Mouse (Mus musculus): Measurements from ENCODE around the gene Hsph1.

Gene Hsph1

DNA sequence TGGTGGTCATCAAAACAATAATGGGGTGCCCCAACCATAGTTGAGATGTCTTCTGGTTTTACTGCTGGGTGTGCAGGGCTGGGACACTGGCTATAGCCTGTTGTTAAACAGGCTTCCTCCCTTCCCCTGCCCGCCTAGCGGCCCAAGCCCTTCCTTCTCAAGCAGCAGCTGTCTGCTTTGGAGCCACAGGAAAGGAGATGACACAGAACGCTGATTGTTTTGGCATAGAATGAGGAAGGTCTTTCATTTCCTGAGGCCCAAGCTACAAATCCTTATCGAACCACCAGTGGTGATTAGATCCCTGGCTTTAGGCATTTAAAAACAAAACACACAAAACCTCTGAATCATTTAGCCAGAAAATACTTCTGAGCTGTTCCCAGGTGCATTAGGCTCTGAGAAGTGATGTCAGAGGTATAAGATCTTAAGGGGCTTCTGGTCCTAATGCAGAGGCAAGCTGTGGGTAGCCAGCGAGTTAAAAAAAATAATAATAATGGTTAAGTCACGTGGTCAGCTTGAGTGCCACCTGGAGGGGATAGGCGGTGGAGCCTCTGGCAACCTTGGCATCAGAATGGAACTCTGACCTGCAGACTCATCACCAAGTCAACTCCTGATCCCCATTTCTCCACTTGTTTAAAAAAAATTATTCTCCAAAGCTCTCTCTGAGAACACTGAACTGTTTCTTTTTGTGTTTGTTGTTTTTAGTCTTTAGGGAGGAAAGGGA lies 47.2 kb downstream of the Hsph1 start:
- DNase-seq (ENCODE audit: low spot score in 2 of 2), result no peak

DNA sequence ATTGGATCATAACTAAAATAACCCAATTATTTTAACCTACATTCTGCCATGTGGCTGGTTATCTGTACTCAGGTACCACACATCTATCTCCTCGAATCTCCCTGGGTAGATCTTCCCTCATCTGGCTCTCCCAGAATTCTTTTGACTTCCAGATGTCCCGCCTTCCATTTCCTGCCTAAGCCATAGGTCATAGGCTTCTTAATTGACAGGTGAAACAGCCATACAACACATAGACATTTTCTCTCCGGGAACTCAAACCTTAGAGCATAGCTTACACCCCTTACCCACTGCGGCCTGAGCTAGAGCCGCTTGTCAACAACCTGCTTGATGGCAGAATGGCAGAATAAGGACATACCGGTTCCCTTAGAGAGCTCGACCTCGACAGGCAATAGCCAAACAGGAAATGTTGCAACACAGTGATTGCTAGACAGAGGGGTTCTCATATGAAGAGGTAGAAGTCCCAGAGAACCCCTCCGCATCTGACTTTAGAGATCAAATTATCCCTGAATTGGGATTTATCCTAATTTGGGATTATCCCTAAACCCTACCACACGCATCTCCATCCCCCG lies 48.8 kb downstream of the Hsph1 start:
- no peak for DNase-seq (ENCODE audit: low spot score in 2 of 2)

DNA sequence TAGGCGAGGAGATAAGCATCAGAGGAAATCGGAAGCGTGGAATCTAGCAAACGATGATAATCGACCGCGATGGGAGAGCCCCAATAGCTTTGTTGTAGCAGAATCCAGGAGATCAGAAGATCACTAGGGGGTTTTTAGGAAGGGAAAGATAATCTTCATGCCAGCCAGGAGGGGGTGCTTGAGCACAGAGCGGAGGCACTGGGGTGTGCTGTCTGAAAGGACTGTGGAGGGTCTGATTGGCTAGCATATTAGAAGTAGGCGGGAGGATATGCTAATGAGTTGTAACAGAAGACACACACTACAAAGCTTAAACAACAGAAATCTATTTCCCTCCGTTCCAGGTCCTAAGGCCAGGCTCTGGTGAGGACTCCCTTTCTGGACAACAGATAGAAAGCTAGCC lies 50.3 kb downstream of the Hsph1 start:
- no peak for DNase-seq (ENCODE audit: low spot score in 2 of 2)

DNA sequence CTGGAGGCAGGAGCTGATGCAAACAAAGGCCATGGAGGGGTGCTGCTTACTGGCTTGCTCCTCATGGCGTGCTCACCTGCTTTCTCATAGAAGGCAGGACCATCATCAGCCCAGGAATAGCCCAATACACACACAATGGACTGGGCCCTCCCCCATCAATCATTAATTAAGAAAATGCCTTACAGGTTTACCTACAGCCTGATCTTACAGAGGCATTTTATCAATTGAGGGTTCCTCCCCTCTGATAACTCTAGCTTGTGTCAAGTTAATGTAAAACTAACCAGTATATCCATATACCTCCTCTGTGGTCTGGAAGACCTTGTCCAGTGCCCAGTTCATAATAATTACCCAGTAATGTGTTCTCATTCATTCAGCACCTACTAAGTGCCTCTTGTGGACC lies 50.9 kb downstream of the Hsph1 start:
- DNase-seq (ENCODE audit: low spot score in 2 of 2), result no peak

DNA sequence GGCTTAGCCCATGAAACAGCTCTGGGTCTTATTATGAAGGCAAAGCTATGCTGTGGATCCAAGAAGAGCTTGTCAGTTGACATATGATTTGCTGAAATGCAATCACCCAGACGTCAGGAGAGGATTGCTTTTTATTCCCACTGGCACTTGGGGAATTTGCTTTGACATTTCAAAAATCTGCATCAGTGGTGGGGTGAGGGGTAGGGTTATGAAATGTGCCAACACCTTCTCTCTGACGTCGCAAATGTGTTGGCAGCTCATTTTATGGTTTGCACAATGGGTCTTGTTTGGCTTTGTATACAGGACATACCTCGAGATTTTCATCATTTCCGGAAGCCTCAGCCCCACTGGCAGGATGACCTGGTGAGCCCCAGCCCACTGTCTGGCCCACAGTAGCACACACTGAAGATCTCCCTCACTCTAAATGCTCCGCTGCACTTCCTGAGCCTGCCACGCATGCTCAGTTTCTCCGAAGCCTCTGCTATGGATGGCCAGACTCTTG lies 52.0 kb downstream of the Hsph1 start:
- DNase-seq (ENCODE audit: low spot score in 2 of 2), result no peak

DNA sequence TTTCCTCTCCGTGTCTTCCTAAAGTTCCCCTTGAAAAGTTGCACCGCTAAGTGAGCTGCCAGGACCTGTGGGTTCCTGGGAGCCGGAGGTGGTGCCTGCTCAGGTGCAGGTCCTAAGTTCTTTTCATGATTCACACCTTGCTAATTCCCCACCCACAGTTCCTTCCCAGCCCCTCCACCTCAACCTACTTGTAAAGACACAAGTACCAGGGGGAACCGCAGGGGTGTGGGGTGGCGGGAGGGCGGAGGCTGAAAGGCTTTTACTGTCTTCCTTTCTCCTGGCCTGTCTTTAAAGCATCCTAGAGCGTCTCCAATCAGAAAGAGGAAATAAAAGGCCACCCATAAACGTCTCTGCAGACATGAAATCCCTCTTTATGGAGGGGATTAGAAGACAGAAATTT lies 52.7 kb downstream of the Hsph1 start:
- DNase-seq (ENCODE audit: low spot score in 2 of 2), result no peak

DNA sequence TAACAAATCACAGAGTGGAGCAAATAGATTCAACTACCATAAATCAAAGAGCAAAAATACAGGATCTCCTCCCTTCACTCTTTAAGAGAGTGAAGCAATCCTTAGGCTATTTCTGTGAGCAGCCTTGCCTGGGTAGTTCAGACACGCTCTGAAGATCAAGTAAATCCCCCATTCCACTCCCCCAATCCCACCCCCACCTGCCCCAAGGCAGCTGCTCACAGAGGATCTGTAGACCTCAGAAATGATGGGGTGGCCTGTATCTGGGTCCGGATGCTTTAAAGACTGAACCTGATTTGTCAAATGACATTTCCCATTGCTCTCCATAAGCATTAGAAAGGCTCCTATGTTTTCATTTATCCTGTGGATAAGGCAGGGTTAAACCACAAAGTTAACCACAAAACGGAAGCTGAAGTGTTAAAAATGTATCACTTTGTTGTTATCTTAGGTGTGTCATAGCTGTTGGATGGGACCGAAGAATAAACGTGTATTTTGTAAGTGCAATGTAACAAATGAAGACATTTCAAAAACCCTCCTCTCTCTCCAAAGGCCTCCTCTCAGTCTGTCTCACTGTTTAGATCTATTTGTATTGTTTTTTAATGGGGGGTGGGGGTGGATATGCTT lies 53.4 kb downstream of the Hsph1 start:
- no peak for DNase-seq (ENCODE audit: low spot score in 2 of 2)

DNA sequence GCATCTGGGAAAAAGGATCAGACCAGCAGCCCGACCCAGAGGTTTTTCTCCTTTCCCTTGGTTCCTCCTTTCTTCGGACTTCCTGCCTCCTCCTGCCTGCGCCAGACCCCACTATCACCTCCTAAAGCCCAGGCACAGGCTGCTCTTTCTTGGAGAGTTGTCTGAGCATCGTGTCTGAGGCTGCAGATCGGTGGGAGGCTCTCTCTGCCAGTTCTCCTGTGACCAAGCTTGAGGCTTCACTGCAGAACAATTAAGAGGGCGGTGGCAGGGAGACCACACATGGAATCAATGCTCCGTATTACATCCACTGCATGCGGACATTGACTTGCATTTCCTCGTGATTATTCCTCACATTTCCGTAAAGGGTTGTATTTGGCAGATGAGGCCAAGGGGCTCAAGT lies 58.7 kb downstream of the Hsph1 start:
- no peak for DNase-seq (ENCODE audit: low spot score in 2 of 2)

DNA sequence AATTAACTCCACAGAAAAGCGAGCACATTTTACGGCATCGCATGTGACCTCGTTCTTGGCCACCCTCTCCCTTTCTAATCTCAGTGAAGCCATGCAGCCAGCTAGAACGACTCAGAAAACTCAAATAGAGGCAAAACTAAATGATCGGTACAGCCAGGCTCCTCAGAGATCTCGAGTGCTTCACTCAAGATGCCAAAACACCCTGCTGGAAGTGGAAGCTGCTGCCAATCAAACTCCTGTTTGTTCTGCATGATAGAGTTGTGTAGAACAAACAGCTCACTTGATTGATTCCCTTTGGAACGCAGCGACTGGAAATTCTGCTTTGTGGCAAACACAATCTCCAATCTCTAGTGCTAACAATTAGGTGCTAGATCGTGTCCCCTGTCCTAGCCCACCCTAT lies 59.2 kb downstream of the Hsph1 start:
- DNase-seq (ENCODE audit: low spot score in 2 of 2), result peak in 1 of 2 experiments; percentile 14

DNA sequence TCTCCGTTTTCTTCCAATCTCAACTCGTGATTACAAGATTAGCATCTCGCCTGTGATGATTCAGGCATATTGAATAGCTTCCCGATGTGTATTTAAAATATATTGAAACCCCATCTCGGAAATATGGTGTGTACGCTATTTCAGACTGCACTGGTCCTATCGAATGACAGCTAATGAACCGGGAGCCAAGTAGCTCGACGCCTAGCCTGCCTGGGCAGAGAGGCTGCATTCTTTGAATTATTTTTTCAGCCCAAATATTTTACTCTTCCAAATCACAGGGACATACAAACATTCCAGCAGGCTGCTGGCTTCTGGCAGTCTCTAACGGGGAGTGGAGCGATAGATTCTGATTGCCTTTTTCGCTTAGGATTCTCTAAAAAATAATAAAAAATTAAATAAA lies 67.2 kb downstream of the Hsph1 start:
- DNase-seq (ENCODE audit: low spot score in 2 of 2), result no peak

DNA sequence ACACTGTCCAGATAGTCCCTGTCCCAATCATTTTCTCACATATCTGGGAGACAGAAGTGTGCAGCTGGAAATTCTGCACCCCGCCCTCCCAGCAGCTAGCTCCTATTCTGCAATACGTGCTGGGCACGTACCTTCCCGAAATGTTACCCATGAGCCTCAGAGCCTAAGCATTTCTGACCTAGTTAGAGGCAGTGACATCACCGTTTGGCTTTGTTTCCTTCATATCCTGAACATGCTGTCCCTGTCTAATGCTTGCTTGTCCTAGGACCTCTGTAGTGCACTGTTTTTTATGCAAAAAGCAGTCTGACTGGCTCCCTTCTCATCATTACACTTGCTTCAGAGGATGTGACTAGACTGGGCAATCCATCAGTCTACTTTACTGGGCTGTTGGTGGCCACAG lies 69.2 kb downstream of the Hsph1 start:
- no peak for DNase-seq (ENCODE audit: low spot score in 2 of 2)

DNA sequence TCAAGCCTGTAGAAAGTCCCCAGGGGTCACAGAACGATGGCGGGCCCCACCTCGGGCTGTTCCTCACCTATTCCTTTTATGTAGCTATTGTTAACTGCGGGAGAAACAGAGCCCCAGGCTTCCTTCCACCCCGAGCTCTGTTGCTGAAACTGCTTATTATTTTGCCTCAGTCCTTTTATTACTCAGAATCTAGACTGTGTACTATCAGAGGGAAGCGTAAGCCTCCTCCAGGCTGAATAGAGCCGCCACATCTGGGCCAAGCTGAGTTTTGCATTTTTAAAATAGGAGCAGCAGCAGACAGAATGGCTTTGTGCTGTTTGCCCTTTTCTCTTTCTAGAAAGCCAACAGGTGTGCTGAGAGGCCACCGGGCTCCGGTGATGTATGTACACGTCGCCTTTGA lies 70.2 kb downstream of the Hsph1 start:
- no peak for DNase-seq (ENCODE audit: low spot score in 2 of 2)
